Mouse (Mus musculus) left cerebral cortex, postnatal 14 days (tissue): Measurements from ENCODE around the gene Selenbp2. TPM values are rescaled to one million over a fixed set of nuclear protein-coding genes. Genes with fewer than 3 reads are reported as not detected.
"Not testable (repeated sequence)": the region's sequence is repeated elsewhere in the genome, so short reads cannot be mapped to it uniquely, and the experiment has no call there.

Experiments
- DNase-seq, 2 experiments: peaks; one replicate each; pipeline ENCODE4 v3.0.0; 2021 to 2022; ENCODE audit warnings: low spot score in 2 of 2, mixed read lengths in 1 of 2
- intact Hi-C: fragments of 180-260 bp; cut with DNase I; formaldehyde crosslinking; loops from one replicate; pipeline ENCODE4 v1.15.1; 2025
- total RNA-seq, 2 experiments: library from RNA; stranded (reverse); gene quantifications; 2 replicates each; pipeline ENCODE4 v1.2.3; 2021

Selenbp2 gene
- total RNA-seq, 2 experiments from 2014 or later: not detected

DNA sequence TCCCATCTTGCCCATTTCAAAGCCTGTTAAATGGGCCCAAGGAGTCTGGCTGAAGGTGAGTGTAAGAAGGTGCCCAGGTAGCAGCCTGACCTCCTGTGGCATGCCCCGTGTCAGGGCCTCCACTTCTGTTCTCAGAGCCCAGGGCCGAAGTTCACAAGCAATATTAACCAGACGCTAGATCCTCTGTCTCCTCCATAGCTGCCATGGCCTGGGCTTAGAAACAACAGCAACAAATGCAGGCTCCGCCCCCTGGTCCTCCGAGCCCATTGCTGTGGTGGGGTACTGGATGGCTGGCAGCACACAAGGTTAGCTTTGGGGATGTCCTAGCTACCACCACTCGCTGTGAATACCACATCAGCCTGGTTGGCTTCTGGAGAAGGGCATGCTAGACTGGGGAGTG is 3.2 kb upstream of the Selenbp2 start:
- DNase-seq, intact Hi-C loops: not testable (repeated sequence)

DNA sequence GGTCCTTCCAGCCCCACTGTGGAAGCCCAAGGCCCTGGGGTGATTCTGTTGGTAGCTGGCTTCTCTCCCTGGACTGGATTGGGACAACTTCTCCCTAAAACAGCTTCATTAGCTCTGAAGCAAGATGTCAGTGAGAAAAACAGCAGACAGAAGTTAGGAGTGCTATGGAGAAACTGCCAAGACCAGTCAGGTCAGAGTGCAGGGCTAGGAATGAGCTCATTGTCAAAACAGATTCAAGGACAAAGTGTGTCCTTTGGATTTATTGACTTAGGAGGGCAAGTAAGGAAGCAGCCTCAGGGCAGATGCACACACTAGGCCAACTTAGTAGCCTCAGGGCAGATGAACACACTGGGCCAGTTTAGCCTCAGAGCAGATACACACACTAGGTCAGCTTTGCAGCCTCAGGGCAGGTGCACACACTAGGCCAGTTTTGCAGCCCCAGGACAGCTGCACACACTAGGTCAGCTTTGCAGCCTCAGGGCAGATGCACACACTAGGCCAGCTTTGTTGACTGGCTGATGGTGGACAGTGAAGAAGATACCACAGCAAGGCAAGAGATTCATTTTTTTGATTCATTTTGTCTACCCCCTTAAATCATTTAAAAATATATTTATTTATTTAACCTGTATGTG is 2.6 kb upstream of the Selenbp2 start:
- DNase-seq: no peak
- intact Hi-C loops: no loop called here

DNA sequence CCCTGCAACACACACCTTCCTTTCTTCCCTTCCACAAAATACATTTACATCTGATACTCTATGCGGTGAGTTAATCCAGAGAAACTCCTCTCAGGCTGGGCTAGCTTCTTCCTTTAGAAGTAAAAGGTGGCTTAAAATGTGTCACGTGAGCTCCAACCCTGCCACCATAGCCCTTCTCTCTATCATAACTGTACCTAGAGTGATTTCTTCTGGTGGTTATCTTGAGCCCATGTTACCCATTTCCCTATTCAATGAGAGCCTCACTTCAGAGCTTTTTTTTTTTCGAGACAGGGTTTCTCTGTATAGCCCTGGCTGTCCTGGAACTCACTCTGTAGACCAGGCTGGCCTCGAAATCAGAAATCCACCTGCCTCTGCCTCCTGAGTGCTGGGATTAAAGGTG is 1.7 kb upstream of the Selenbp2 start:
- DNase-seq, intact Hi-C loops: not testable (repeated sequence)

DNA sequence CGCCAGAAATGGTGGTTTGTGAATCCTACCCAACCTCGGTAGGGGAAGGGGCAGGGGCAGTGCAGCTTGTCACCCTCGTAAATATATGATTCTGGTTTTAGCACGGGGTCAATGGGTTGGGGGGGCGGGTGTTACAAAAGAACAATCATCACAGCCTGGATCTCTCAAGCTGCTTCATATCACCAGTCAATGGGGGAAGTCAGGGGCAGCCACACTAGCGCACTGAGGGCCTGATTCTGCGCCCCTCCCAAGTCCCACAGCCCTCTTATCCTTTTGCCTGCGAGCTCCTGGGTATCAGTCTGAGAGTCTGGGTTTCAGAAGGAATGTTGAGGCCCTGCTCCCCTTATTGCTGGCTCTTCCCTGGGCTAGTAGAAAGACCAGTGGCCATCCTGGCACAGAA is 518 bp downstream of the Selenbp2 start:
- intact Hi-C loops: not testable (repeated sequence)

DNA sequence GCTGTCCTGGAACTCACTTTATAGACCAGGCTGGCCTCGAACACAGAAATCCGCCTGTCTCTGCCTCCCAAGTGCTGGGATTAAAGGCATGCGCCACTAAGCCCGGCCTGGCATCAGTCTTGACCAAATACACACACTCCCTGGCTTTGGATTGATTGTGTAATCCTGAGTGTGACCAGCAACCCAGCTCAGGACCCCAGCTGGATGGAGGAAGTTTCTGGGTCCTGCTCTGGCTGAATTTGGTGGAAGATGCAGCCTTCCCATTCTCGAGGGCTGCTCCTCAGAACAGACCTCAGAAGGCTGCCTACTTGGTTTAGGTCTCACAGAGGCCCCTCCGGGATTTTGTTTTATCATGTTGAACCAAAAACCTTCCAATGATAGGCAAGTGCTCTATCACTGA is 2.2 kb downstream of the Selenbp2 start:
- intact Hi-C loops, DNase-seq: not testable (repeated sequence)

More for the DNA sequence above, 518 bp downstream of the Selenbp2 start:
- not testable (repeated sequence) for DNase-seq

DNA sequence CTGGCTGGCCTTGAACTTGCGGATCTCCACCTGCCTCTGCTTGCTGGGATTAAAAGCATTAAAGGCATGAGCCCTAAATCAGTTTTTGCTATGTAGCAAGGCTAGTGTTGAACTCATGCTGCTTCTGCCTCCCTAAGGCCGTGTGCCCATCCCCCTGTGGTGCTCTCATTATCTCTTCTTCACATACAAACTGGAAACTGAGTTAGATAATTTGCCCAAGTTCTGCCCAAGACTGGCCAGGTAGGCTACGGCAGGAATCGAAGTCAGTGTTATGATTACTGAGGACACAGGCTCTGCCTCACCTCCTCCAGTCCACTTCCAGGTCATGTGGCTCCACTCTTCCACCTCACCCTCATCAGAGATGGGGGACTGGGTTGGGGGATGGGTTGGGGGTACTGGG is 2.9 kb downstream of the Selenbp2 start:
- DNase-seq: not testable (repeated sequence)

DNA sequence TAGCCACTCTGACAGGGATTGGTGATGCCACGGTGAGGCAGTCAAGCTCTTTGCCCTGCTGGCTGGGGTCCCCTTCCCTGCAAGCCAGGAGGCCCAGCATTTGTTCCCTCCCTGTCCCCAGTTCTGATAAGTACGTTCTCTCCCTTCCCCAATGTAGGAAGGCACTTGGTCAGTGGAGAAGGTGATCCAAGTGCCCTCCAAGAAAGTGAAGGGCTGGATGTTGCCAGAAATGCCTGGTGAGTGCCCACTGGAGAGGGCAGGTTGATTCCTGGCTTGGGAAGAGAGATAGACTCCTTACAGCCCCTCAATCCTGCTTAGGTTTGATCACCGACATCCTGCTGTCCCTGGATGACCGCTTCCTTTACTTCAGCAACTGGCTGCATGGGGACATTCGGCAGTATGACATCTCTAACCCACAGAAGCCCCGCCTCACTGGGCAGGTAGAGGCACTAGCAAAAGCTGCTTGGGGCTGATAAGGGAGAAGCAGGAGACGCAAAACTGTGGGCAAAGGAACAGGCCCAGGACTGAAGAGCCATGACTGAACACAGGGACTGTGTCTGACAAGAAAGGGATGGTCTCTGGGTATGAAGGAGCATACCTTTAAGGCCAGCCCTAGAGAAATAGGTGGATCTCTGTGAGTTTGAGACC is 8.9 kb downstream of the Selenbp2 start:
- intact Hi-C loops: not testable (repeated sequence)

More for the DNA sequence above, 2.9 kb downstream of the Selenbp2 start:
- intact Hi-C loops: not testable (repeated sequence)

DNA sequence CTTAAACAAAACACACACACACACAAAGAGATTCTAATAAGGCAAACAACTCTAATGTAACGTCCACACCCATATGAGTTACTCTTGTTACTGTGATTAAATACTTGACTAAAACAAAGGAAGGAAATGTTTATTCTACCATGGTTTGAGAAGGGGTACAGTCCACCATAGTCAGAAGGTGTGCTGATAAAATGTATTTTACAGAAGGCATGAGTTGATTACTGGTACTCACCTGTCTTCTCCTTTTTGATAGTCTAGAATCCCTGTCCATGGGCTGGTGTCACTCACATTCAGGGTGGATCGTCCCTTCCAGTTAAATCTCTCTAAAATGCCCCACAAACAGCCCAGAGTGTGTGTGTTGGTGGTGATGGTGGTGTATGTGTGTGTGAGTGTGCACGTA is 9.5 kb downstream of the Selenbp2 start:
- intact Hi-C loops: no loop called here

More for the DNA sequence above, 8.9 kb downstream of the Selenbp2 start:
- DNase-seq: not testable (repeated sequence)

DNA sequence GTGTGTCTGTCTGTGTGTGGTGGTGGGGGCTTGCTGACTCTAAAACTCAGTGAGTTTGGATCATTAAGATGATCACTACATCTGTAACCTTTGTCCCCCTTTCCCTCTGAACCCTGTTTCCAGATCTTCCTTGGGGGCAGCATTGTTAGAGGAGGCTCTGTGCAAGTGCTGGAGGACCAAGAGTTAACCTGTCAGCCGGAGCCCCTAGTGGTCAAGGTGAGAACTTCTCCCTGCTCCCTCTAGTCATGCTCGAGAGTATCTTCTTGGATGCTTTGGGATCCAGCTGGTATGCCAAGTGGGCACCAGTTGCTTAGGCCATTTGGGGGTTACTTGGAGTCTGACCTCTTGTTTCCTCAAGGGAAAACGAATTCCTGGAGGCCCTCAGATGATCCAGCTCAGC is 10.0 kb downstream of the Selenbp2 start:
- DNase-seq: peak; percentile 28 to 46

More for the DNA sequence above, 9.5 kb downstream of the Selenbp2 start:
- DNase-seq: no peak

DNA sequence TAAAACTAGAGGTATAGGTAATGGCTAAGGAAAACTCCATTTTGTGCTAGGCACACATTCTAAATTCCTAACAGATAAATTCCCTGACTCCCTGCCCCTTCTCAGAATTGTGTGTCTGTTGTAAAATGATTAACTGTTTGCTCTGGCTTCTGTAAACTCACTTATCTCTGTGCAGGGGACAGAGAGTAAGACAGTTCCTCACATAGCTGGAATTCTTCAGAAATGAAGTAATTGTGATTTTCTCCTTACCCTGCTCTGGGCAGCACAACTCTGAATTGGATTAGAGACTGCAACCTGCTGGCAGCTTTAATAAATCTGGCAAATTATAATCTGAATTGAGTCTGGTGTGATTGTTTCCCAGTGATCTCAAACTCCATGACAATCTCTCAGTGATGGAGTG is 17.2 kb downstream of the Selenbp2 start:
- DNase-seq: not testable (repeated sequence)

More for the DNA sequence above, 10.0 kb downstream of the Selenbp2 start:
- intact Hi-C loops: not testable (repeated sequence)

DNA sequence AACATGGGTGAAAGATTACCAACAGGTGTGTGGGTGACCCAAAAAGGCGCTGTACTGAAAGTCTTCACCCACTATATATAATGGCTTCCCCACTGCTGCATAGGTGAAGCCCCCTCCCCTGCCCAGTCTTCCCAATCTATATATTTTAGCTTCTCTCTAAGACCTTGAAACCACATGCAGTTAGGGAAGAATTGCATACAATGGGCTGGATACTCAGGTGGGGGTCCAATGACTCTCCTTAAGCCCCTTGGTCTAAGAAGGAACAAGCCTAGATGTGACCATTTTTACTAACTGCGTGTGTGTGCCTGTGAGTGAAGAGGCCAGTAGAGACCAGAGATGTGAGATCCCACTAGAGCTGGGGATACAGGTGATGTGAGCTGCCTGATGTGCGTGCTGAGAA is 20.1 kb downstream of the Selenbp2 start:
- intact Hi-C loops, DNase-seq: not testable (repeated sequence)

More for the DNA sequence above, 17.2 kb downstream of the Selenbp2 start:
- intact Hi-C loops: not testable (repeated sequence)

DNA sequence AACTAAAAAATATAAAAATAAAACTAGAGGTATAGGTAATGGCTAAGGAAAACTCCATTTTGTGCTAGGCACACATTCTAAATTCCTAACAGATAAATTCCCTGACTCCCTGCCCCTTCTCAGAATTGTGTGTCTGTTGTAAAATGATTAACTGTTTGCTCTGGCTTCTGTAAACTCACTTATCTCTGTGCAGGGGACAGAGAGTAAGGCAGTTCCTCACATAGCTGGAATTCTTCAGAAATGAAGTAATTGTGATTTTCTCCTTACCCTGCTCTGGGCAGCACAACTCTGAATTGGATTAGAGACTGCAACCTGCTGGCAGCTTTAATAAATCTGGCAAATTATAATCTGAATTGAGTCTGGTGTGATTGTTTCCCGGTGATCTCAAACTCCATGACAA is 24.9 kb downstream of the Selenbp2 start:
- intact Hi-C loops, DNase-seq: not testable (repeated sequence)

DNA sequence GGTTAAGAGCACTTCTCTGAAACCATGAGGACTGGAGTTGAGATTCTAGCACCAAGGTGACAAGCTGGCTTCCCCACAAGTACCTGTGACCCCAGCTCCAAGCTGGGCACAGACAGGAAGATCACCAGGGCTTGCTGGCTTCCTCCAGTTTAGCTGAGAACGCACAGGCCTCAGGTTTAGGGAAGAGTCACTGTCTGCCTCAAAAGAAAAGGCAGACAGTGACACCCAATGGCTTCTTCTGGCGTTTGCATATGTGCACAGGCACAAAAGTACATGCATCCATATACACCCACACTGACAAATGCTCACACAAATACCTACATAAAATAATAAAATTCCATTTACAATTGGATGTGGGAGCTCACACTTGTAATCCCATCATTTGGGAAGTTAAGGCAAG is 30.3 kb downstream of the Selenbp2 start:
- DNase-seq: peak; percentile 8 to 24
- intact Hi-C loops: not testable (repeated sequence)

DNA sequence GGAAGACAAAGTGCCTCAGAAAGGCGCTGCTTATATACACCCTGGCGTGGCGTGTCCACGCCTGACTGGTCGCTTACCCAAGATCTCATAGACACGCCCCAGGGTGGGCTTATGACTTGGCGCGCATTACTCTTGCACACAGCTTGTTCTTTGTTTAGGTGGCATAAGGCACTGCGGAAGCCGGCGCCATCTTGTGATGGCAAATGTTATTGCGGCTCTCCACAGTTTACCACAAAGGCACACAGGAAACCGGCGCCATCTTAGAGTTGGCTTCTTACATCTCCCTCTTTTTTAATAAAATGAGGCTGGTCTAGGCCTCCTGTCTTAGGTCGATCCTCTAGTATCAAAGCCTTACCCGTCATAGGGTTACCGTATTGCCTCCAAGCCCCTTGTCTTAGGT is 52.3 kb downstream of the Selenbp2 start:
- intact Hi-C loops: no loop called here
- DNase-seq: no peak

Other genes with a start within 250 kb of the Selenbp2 start
- not detected for gene Oaz3, start 249.6 kb upstream of the Selenbp2 start, total RNA-seq
- 100 to 1,000 TPM; 207 to 232 TPM for gene Celf3, start 215.3 kb upstream of the Selenbp2 start, total RNA-seq
- 1 to 10 TPM; 6.5 to 7.3 TPM for gene Riiad1, start 213.2 kb upstream of the Selenbp2 start, total RNA-seq
- 10 to 100 TPM; 79.6 to 81.8 TPM for gene Snx27, start 110.8 kb upstream of the Selenbp2 start, total RNA-seq
- gene Gm10972, start 50.4 kb upstream of the Selenbp2 start, total RNA-seq: not detected
- 1 to 10 TPM; 1.4 to 2.0 TPM for gene Tuft1, start 34.7 kb upstream of the Selenbp2 start, total RNA-seq
- gene Cgn, start 92.9 kb downstream of the Selenbp2 start, total RNA-seq: 1 to 10 TPM; 3.9 to 4.5 TPM
- 10 to 100 TPM; 53.7 to 57.9 TPM for gene Pogz, start 144.0 kb downstream of the Selenbp2 start, total RNA-seq
- gene Psmb4, start 193.4 kb downstream of the Selenbp2 start, total RNA-seq: 100 to 1,000 TPM; 249 to 266 TPM
- 1 to 10 TPM; 6.1 to 7.5 TPM for gene Selenbp1, start 239.5 kb downstream of the Selenbp2 start, total RNA-seq